Mouse (Mus musculus) lung, postnatal 4 days (tissue): ENCODE measurements around the gene Pawr.
A peak's percentile ranks its signal among the peaks of the same experiment; 100 is the strongest.

Source experiments
- DNase-seq, 2 experiments: peaks; one replicate each; pipeline ENCODE4 v3.0.0; 2021

The Pawr gene

DNA sequence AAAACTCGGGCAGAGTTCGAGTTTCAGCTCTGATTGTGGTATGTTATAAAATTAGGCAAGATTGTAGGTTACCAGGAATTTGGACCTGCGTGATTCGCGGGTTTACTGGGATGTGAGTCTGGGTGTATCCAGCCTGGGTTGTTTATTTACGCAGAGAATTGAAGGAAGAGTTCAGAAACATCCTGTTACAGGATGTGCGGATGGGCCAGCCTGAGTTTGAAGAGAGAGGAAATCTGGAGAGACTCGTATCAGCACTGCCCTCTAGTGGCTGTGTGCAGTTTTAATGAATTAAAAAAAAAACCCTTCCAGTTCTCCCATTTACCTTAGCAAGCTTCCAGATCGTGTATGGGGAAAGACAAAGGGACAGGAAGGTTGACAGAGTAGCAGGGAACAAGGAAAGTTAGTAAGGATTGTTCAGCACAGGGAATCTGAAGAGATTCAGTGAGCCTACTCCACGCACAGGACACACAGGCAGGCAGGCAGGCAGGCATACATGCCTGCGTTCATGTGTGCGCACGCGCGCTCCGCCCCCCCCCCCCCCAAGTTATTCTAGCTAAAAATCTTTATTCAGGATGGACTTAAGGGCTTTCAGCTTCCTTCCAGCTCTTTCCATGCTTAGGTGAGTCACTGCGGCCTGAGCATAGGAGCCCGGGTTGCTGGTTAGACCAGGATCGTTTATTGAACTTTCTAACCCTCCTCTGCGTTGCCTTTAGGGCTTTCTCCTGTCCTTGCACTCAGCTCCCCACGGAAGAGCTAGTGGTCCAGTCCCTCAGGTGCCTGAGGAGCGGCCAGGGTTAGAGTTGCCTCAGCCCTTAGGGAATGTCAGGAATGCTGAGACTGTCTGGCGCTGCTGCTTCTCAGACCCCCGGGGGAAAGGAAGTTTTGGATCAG is 114.4 kb downstream of the Pawr start:
- DNase-seq: peak; percentile 67 to 78

DNA sequence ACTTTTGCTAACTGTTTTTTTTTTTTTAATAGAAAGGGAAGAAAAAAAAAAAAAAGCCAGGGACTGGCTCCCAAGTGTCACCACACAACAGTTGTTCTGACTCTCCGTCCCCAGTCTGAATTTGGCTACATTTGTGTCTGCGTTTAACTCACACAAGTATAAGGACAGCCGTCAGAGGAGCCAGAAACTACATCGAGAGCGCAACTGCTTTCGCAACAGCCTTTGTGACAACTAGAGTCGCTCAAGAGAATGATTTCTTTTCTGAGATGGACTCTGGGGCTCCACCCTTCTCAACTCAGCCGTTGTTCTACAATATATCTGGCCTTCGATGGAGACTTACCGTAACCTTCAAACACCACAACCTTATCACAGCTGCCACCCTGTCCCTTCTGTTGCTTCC is 115.3 kb downstream of the Pawr start:
- peak in 1 of 2 experiments; percentile 16 for DNase-seq

- DNase-seq: peak; percentile 44 to 71
Measured at GRCm38 (mm10) chr10:108448421-108448820, 116.5 kb downstream of the Pawr start.

DNA sequence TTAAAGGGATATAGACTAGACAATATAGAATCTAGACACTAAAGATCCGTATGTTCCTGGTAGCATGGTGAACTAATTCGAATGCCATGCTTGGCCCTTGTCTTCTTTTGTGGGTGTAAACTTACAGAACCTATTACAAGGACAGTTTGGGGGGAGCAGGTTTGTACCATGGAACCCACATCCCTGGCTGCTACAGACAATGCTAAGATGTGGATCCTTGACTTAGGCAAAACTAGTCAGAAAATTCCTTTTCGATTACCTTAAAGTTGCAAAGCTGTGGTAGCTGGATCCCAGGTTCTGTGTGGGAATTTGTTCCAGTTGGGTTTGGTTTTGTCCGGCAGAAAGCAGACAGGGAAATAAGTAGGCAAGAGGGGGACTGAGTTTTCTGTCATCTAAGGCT is 118.5 kb downstream of the Pawr start:
- no peak for DNase-seq

GRCm38 (mm10) chr10:108451516-108451915 is 119.6 kb downstream of the Pawr start:
- DNase-seq: no peak

DNA sequence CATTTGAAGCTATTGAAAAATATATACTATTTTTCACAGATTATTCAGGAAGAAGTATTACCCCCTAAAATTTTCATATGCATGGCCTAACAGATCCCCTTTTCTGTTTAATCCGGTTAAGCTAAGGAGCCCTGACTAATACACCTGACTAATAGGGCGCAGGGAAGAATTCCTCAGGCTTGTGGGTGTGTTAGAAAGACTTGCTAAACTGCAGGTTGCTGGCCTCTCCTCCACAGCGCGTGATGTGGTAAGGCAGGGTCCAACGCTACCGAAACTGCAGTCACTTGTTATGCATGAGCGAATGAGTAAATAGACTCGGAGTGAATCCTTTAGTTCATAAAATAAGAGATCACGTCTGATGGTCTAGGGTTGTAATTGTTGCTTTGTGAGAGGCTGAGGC is 120.5 kb downstream of the Pawr start:
- no peak for DNase-seq

DNA sequence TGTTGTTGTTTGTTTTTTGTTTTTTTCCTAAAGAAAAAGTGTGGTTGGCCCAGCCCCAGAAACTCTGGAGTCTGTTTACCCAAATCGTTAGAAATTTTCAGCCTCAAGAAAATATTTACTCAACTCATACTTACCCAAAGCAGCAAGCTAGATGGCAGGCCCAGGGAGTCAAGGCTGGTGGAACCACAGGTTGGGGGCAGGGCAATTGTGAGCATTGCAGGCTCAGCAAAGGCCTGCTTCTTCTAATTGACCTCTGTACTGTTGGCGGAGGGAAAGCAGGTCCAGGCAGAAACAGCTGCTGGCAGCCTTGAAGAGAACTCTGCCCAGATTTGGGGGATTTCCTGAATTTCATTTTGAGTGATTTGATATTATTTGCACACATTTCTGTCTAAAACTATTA is 121.6 kb downstream of the Pawr start:
- DNase-seq: peak; percentile 31 to 68

GRCm38 (mm10) chr10:108454691-108455117 is 122.8 kb downstream of the Pawr start:
- DNase-seq: no peak

- no peak for DNase-seq
Measured at GRCm38 (mm10) chr10:108455204-108455603, 123.3 kb downstream of the Pawr start.

DNA sequence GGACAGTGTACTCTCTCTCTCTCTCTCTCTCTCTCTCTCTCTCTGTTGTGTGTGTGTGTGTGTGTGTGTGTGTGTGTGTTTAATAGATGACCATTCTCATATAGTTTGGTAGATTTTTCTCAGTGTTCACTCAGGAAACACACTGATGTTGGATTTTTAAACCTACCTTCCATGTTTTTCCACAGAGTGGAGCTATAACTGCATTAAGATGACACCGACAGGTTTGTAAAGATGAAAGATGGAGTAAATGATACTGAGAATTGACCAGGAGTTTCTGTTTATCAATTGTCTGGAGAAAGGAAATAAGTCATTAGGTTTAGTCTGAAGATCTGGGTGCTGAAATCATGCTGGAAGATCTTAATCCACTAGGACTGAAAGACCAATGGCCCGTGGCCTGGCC is 124.0 kb downstream of the Pawr start:
- DNase-seq: no peak

GRCm38 (mm10) chr10:108457054-108457453 is 125.1 kb downstream of the Pawr start:
- no peak for DNase-seq

GRCm38 (mm10) chr10:108461862-108462261 is 129.9 kb downstream of the Pawr start:
- no peak for DNase-seq
